Mouse (Mus musculus): Measurements from ENCODE around the gene Gm44502. TPM values are rescaled to one million over a fixed set of nuclear protein-coding genes. Genes with fewer than 3 reads are reported as not detected.

Gm44502 gene
- polyA plus RNA-seq, 1 experiment from 2014 or later, result not detected

GRCm38 (mm10) chr15:89473921-89474320 is 44.4 kb upstream of the Gm44502 start:
- WGBS, result 93% methylated on average over 8 of the region's 8 CpGs
- no peak overlapping the region for H3K4me3 ChIP-seq (ENCODE audit: low read depth, low read length)

DNA sequence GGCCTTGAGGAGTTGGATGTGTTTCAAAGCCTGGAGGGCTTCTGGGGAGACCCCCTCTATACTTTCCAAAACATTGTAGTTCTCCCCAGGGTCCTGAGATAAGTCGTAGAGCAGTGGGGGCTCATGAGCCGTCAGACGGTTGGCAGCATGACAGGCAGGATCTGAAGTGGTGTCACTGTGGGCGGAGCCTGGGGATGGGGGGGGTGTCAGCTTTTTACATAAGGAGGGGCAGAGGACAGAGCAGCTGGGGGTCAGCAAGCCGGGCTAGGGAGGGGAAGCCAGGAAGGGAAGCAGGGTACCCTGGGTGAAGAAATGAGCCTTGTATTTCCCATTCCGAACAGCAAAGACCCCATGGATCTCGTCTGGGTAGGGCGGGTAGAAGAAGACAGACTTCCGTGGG is 43.9 kb upstream of the Gm44502 start:
- Histone ChIP-seq H3K9ac (replicated peaks; ENCODE audit: low read depth, low read length) (no peak overlapping the region), H3K36me3 (ENCODE audit: control insufficient read depth, insufficient read depth, low read length) (no peaks in the 10 kb centered on the region), H3K4me2 (replicated peaks; ENCODE audit: low read depth, low read length) (no peak overlapping the region), H3K27me3 (ENCODE audit: control insufficient read depth, insufficient read depth, low read length) (no peaks in the 10 kb centered on the region), H3K9me3 (ENCODE audit: control insufficient read depth, low read depth, low read length) (no peaks in the 10 kb centered on the region), H3K4me1 (ENCODE audit: control insufficient read depth, insufficient read depth, low read length) (peaks cover 4% of the 10 kb centered on the region), H3K4me3 (ENCODE audit: low read depth, low read length) (no peak overlapping the region), H3K27ac (ENCODE audit: low read length) (no peak overlapping the region)
- no peak for ATAC-seq (ENCODE audit: insufficient number of reproducible peaks, insufficient read depth, low FRiP score, low read depth)
- WGBS, result 85% methylated on average over 9 of the region's 9 CpGs

More at GRCm38 (mm10) chr15:89473921-89474320, 44.4 kb upstream of the Gm44502 start:
- H3K27ac ChIP-seq (ENCODE audit: low read length), result no peak overlapping the region
- H3K27me3 ChIP-seq (ENCODE audit: control insufficient read depth, insufficient read depth, low read length), result no peaks in the 10 kb centered on the region
- ATAC-seq (ENCODE audit: insufficient number of reproducible peaks, insufficient read depth, low FRiP score, low read depth), result no peak
- H3K9me3 ChIP-seq (ENCODE audit: control insufficient read depth, low read depth, low read length), result no peaks in the 10 kb centered on the region
- no peak overlapping the region for H3K9ac ChIP-seq (replicated peaks; ENCODE audit: low read depth, low read length)
- H3K36me3 ChIP-seq (ENCODE audit: control insufficient read depth, insufficient read depth, low read length), result no peaks in the 10 kb centered on the region
- H3K4me1 ChIP-seq (ENCODE audit: control insufficient read depth, insufficient read depth, low read length), result peaks cover 4% of the 10 kb centered on the region
- no peak overlapping the region for H3K4me2 ChIP-seq (replicated peaks; ENCODE audit: low read depth, low read length)

DNA sequence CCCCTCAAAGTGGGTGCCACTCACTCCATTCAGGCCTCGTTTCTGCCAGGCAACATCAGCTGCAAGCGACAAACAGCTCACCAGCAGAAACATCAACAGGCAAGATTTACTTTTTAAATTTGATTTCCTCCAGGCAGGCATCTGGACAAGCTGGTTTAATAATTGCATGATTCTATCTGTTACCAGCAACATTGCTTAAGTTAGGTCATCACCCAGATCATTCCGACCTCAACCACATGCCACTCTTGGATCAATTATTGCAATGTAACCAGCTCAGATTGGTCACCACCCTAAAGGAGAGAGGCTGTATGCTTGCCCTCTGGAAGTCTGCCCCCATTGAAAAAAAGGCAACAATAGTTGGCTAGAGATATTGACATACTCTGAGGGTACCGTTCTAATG is 42.0 kb upstream of the Gm44502 start:
- Histone ChIP-seq H3K9me3 (ENCODE audit: control insufficient read depth, low read depth, low read length) (no peaks in the 10 kb centered on the region), H3K27ac (ENCODE audit: low read length) (no peak overlapping the region), H3K4me3 (ENCODE audit: low read depth, low read length) (no peak overlapping the region), H3K27me3 (ENCODE audit: control insufficient read depth, insufficient read depth, low read length) (no peaks in the 10 kb centered on the region), H3K4me2 (replicated peaks; ENCODE audit: low read depth, low read length) (no peak overlapping the region), H3K9ac (replicated peaks; ENCODE audit: low read depth, low read length) (no peak overlapping the region), H3K4me1 (ENCODE audit: control insufficient read depth, insufficient read depth, low read length) (peaks cover 4% of the 10 kb centered on the region), H3K36me3 (ENCODE audit: control insufficient read depth, insufficient read depth, low read length) (no peaks in the 10 kb centered on the region)
- 87% methylated on average over 4 of the region's 4 CpGs for WGBS
- ATAC-seq (ENCODE audit: insufficient number of reproducible peaks, insufficient read depth, low FRiP score, low read depth), result no peak

GRCm38 (mm10) chr15:89468577-89468976 is 39.1 kb upstream of the Gm44502 start:
- no peak overlapping the region for H3K4me3 ChIP-seq (ENCODE audit: low read depth, low read length)
- WGBS, result 33% methylated on average over 2 of the region's 2 CpGs
- H3K36me3 ChIP-seq (ENCODE audit: control insufficient read depth, insufficient read depth, low read length), result no peaks in the 10 kb centered on the region
- H3K9ac ChIP-seq (replicated peaks; ENCODE audit: low read depth, low read length), result no peak overlapping the region
- no peak for ATAC-seq (ENCODE audit: insufficient number of reproducible peaks, insufficient read depth, low FRiP score, low read depth)
- no peak overlapping the region for H3K4me2 ChIP-seq (replicated peaks; ENCODE audit: low read depth, low read length)
- no peaks in the 10 kb centered on the region for H3K9me3 ChIP-seq (ENCODE audit: control insufficient read depth, low read depth, low read length)
- no peaks in the 10 kb centered on the region for H3K4me1 ChIP-seq (ENCODE audit: control insufficient read depth, insufficient read depth, low read length)
- no peak overlapping the region for H3K27ac ChIP-seq (ENCODE audit: low read length)
- H3K27me3 ChIP-seq (ENCODE audit: control insufficient read depth, insufficient read depth, low read length), result no peaks in the 10 kb centered on the region

- WGBS, result 7% methylated on average over 1 of the region's 1 CpGs
- Histone ChIP-seq H3K4me3 (ENCODE audit: low read depth, low read length) (no peak overlapping the region), H3K9ac (replicated peaks; ENCODE audit: low read depth, low read length) (no peak overlapping the region), H3K9me3 (ENCODE audit: control insufficient read depth, low read depth, low read length) (no peaks in the 10 kb centered on the region), H3K27ac (ENCODE audit: low read length) (no peak overlapping the region), H3K27me3 (ENCODE audit: control insufficient read depth, insufficient read depth, low read length) (no peaks in the 10 kb centered on the region), H3K36me3 (ENCODE audit: control insufficient read depth, insufficient read depth, low read length) (no peaks in the 10 kb centered on the region), H3K4me2 (replicated peaks; ENCODE audit: low read depth, low read length) (no peak overlapping the region), H3K4me1 (ENCODE audit: control insufficient read depth, insufficient read depth, low read length) (no peaks in the 10 kb centered on the region)
- ATAC-seq (ENCODE audit: insufficient number of reproducible peaks, insufficient read depth, low FRiP score, low read depth), result no peak
Observed at GRCm38 (mm10) chr15:89465052-89465451, 35.6 kb upstream of the Gm44502 start.

DNA sequence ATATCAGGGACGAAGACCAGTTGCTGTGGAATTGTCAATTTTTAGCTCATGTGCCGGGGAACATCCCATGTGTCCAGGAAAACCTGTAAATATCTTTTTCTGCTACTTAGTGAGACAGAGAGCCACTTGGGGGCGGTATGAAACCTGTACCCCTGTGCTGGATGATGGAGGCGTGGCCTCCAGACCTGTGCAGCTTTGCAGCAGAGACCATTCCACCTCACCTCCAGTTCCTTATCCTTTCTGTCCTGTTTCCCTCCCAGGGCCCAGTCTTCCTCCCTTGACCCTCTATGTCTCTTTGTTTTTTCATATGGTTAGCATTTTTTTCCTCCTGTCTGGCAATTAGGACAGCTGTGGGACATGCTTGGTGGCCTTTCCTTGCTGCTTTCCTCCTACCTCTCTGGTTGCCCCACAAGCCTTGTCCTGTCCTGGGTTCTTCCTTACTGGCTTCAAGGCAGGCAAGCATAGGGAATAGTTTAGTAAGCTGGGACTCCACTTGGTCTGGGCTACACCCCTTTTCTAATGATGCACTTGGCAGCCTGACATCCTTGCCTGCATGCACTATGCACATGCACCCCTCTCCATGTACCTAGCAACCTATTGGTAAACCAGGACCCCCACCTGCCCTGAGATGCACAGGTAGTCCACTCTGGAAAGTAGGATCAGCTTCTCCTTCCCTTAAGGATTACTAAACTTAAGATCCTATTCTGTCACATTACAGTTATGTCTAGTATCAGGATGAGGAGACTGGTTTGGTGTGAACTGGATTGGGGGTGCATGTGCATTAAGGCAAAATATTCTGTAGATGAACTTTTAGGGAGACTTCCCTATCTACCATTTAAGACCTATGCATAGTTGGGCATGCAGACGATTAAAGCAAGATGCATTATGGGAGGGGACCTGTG is 34.1 kb upstream of the Gm44502 start:
- H3K4me1 ChIP-seq (ENCODE audit: control insufficient read depth, insufficient read depth, low read length), result no peaks in the 10 kb centered on the region
- ATAC-seq (ENCODE audit: insufficient number of reproducible peaks, insufficient read depth, low FRiP score, low read depth), result no peak
- no peak overlapping the region for H3K4me3 ChIP-seq (ENCODE audit: low read depth, low read length)
- H3K27ac ChIP-seq (ENCODE audit: low read length), result no peak overlapping the region
- no peaks in the 10 kb centered on the region for H3K27me3 ChIP-seq (ENCODE audit: control insufficient read depth, insufficient read depth, low read length)
- H3K9ac ChIP-seq (replicated peaks; ENCODE audit: low read depth, low read length), result no peak overlapping the region
- WGBS, result 47% methylated on average over 5 of the region's 5 CpGs
- no peaks in the 10 kb centered on the region for H3K9me3 ChIP-seq (ENCODE audit: control insufficient read depth, low read depth, low read length)
- no peaks in the 10 kb centered on the region for H3K36me3 ChIP-seq (ENCODE audit: control insufficient read depth, insufficient read depth, low read length)
- H3K4me2 ChIP-seq (replicated peaks; ENCODE audit: low read depth, low read length), result no peak overlapping the region

DNA sequence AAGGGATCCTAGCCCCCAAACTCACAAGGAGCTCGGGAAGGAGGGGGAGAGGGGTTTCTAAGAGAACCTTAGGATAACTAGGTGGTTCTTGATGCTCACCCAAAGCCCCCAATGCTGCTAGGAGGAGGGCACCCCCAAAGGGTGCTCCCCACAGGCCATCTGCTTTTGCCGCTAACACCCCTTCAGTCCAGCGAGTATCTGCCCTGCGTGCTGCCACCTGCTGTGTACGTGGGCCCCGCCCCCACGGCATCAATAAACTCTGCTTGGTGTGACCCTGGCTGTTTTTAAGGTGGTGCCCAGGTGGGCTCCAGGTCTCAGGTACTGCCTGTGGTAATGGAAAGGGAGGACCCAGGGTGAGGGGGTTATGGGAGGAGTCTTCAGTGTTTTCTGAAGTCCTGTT is 32.7 kb upstream of the Gm44502 start:
- H3K27ac ChIP-seq (ENCODE audit: low read length), result no peak overlapping the region
- WGBS, result 70% methylated on average over 7 of the region's 7 CpGs

DNA sequence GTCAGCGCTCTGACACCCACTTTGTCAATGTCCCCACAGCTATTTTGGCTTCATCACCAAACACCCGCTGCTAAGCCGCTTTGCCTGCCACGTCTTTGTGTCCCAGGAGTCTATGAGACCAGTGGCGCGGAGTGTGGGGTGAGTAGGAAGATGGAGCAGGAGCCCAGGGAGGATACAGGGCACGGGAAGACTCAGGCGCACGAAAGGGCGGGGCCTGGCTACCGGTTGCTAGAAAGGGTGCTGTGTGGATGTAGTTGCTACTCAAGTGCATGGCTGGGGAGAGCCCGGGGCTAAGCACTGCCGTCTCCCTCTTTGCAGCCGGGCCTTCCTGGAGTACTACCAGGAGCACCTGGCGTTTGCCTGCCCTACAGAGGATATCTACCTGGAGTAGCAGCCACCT is 31.8 kb upstream of the Gm44502 start:
- Histone ChIP-seq H3K4me2 (replicated peaks; ENCODE audit: low read depth, low read length) (no peak overlapping the region), H3K4me3 (ENCODE audit: low read depth, low read length) (no peak overlapping the region), H3K9me3 (ENCODE audit: control insufficient read depth, low read depth, low read length) (no peaks in the 10 kb centered on the region), H3K27me3 (ENCODE audit: control insufficient read depth, insufficient read depth, low read length) (no peaks in the 10 kb centered on the region), H3K36me3 (ENCODE audit: control insufficient read depth, insufficient read depth, low read length) (no peaks in the 10 kb centered on the region), H3K4me1 (ENCODE audit: control insufficient read depth, insufficient read depth, low read length) (no peaks in the 10 kb centered on the region), H3K27ac (ENCODE audit: low read length) (no peak overlapping the region), H3K9ac (replicated peaks; ENCODE audit: low read depth, low read length) (no peak overlapping the region)
- WGBS, result 74% methylated on average over 15 of the region's 15 CpGs
- no peak for ATAC-seq (ENCODE audit: insufficient number of reproducible peaks, insufficient read depth, low FRiP score, low read depth)

More for the DNA sequence above, 32.7 kb upstream of the Gm44502 start:
- Histone ChIP-seq H3K4me1 (ENCODE audit: control insufficient read depth, insufficient read depth, low read length) (no peaks in the 10 kb centered on the region), H3K4me2 (replicated peaks; ENCODE audit: low read depth, low read length) (no peak overlapping the region), H3K4me3 (ENCODE audit: low read depth, low read length) (no peak overlapping the region), H3K9ac (replicated peaks; ENCODE audit: low read depth, low read length) (no peak overlapping the region), H3K9me3 (ENCODE audit: control insufficient read depth, low read depth, low read length) (no peaks in the 10 kb centered on the region), H3K27me3 (ENCODE audit: control insufficient read depth, insufficient read depth, low read length) (no peaks in the 10 kb centered on the region), H3K36me3 (ENCODE audit: control insufficient read depth, insufficient read depth, low read length) (no peaks in the 10 kb centered on the region)
- no peak for ATAC-seq (ENCODE audit: insufficient number of reproducible peaks, insufficient read depth, low FRiP score, low read depth)

DNA sequence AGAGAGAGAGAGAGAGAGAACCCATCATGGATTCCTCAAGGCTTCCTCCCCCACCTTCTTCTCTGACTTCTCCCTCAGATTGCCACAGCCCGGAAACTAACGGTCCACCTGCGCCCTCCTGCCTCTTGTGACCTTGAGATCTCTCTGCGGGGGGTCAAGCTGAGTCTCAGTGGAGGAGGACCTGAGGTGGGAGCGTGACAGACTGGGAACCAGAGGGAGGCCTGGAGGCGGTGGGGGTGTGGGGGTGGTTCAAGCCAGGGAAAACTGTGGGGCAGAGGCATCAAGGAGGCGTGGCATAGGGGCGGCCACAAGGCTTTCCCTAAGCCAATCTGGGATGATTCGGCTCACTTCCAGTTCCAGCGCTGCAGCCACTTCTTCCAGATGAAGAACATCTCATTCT is 30.8 kb upstream of the Gm44502 start:
- H3K4me1 ChIP-seq (ENCODE audit: control insufficient read depth, insufficient read depth, low read length), result no peaks in the 10 kb centered on the region
- ATAC-seq (ENCODE audit: insufficient number of reproducible peaks, insufficient read depth, low FRiP score, low read depth), result no peak
- no peak overlapping the region for H3K27ac ChIP-seq (ENCODE audit: low read length)

More for the DNA sequence above, 30.8 kb upstream of the Gm44502 start:
- no peak overlapping the region for H3K9ac ChIP-seq (replicated peaks; ENCODE audit: low read depth, low read length)
- H3K36me3 ChIP-seq (ENCODE audit: control insufficient read depth, insufficient read depth, low read length), result no peaks in the 10 kb centered on the region
- no peaks in the 10 kb centered on the region for H3K27me3 ChIP-seq (ENCODE audit: control insufficient read depth, insufficient read depth, low read length)
- H3K4me2 ChIP-seq (replicated peaks; ENCODE audit: low read depth, low read length), result no peak overlapping the region
- H3K4me3 ChIP-seq (ENCODE audit: low read depth, low read length), result no peak overlapping the region
- 66% methylated on average over 10 of the region's 10 CpGs for WGBS
- no peaks in the 10 kb centered on the region for H3K9me3 ChIP-seq (ENCODE audit: control insufficient read depth, low read depth, low read length)

Data from stomach, embryonic 14.5 days (tissue).